Mouse (Mus musculus) kidney, embryonic 14.5 days (tissue): ENCODE results near the gene Gm20721. TPM values are rescaled to one million over a fixed set of nuclear protein-coding genes. Genes with fewer than 3 reads are reported as not detected.

Source experiments
- ATAC-seq: fragments of 200-750 bp; cut with Nextera tagmentation; 2 replicates; pipeline ENCODE4 v1.8.0; 2017; ENCODE audit warnings: moderate number of reproducible peaks, mild to moderate bottlenecking, moderate TSS enrichment, moderate library complexity; ENCODE audit not compliant: low FRiP score, low TSS enrichment
- H3K27ac ChIP-seq: fragments of 300-500 bp; sonication (generic); 2 replicates; pipeline ENCODE4 v1.5.1; 2014; ENCODE audit warnings: low read depth, mild to moderate bottlenecking, low read length, moderate library complexity, mixed read lengths
- H3K27me3 ChIP-seq: fragments of 300-500 bp; sonication (generic); 2 replicates; pipeline ENCODE4 v1.6.1; 2014; ENCODE audit warnings: mild to moderate bottlenecking, low read length; ENCODE audit not compliant: control insufficient read depth, insufficient read depth
- H3K36me3 ChIP-seq: fragments of 300-500 bp; sonication (generic); 2 replicates; pipeline ENCODE4 v1.6.1; 2014; ENCODE audit warnings: low read length, mixed read lengths; ENCODE audit not compliant: control insufficient read depth, insufficient read depth
- H3K4me1 ChIP-seq: fragments of 300-500 bp; sonication (generic); 2 replicates; pipeline ENCODE4 v1.6.1; 2014; ENCODE audit warnings: low read length, mixed read lengths; ENCODE audit not compliant: control insufficient read depth, insufficient read depth
- H3K4me2 ChIP-seq: fragments of 300-500 bp; sonication (generic); replicated peaks from 2 replicates; pipeline ENCODE4 v1.6.1; 2014; ENCODE audit warnings: low read depth, mild to moderate bottlenecking, low read length
- H3K4me3 ChIP-seq: fragments of 300-500 bp; sonication (generic); 2 replicates; pipeline ENCODE4 v1.5.1; 2014; ENCODE audit warnings: mild to moderate bottlenecking, low read length
- H3K9ac ChIP-seq: fragments of 300-500 bp; sonication (generic); 2 replicates; pipeline ENCODE4 v1.6.1; 2014; ENCODE audit warnings: low read depth, mild to moderate bottlenecking, low read length, moderate library complexity
- H3K9me3 ChIP-seq: fragments of 300-500 bp; sonication (generic); 2 replicates; pipeline ENCODE4 v1.6.1; 2016; ENCODE audit warnings: low read length; ENCODE audit not compliant: control insufficient read depth
- WGBS: fragments of 180-500 bp; shearing (Covaris S2); extraction: QIAGEN DNeasy Blood & Tissue Kit; methylation state at CpG from one replicate; pipeline ENCODE4 v1.1.7; 2014; 5-methylcytosine and 5-hydroxymethylcytosine counted together
- polyA plus RNA-seq: library from polyadenylated mRNA; unstranded; fragments of >200 nt; fragmentation: Nextera tagmentation; extraction: Ambion mirVana; gene quantifications from 2 replicates; pipeline ENCODE4 v1.2.1, GENCODE M21; 2014

Gene Gm20721
- polyA plus RNA-seq, 1 experiment from 2014 or later, result 10.1 TPM

- Histone ChIP-seq H3K4me1 (peaks cover 38% of the 10 kb centered on the region), H3K9me3 (no peaks in the 10 kb centered on the region), H3K4me3 (no peak overlapping the region), H3K36me3 (peaks cover 53% of the 10 kb centered on the region), H3K4me2 (no peak overlapping the region), H3K27me3 (no peaks in the 10 kb centered on the region), H3K27ac (peak overlapping the region; percentile 39; the same call in 1 of the 2 replicates), H3K9ac (no peak overlapping the region)
- ATAC-seq, result no peak
- WGBS, result 95% methylated on average over 16 of the region's 16 CpGs
Observed at GRCm38 (mm10) chr2:174344996-174345395, 1.5 kb downstream of the Gm20721 start.

- Histone ChIP-seq H3K4me2 (peak overlapping the region; percentile 9; the same call in 1 of the 2 replicates), H3K4me1 (peaks cover 44% of the 10 kb centered on the region), H3K9me3 (no peaks in the 10 kb centered on the region), H3K27me3 (no peaks in the 10 kb centered on the region), H3K36me3 (peaks cover 53% of the 10 kb centered on the region), H3K27ac (peak overlapping the region; percentile 73), H3K9ac (no peak overlapping the region), H3K4me3 (no peak overlapping the region)
- WGBS, result 7% methylated on average over 3 of the region's 3 CpGs
- peak; percentile 77 for ATAC-seq
Observed at GRCm38 (mm10) chr2:174344003-174344655, 2.4 kb downstream of the Gm20721 start.

GRCm38 (mm10) chr2:174343566-174343965 lies 2.9 kb downstream of the Gm20721 start:
- WGBS, result 0% methylated on average over 1 of the region's 1 CpGs
- H3K4me3 ChIP-seq, result no peak overlapping the region
- H3K27me3 ChIP-seq, result no peaks in the 10 kb centered on the region
- no peaks in the 10 kb centered on the region for H3K9me3 ChIP-seq
- ATAC-seq, result 0 out of 2 replicates have a peak, but pooled peaks have one; percentile 22
- peaks cover 53% of the 10 kb centered on the region for H3K36me3 ChIP-seq
- H3K9ac ChIP-seq, result no peak overlapping the region
- peak overlapping the region; percentile 9; the same call in 1 of the 2 replicates for H3K4me2 ChIP-seq
- peaks cover 47% of the 10 kb centered on the region for H3K4me1 ChIP-seq
- H3K27ac ChIP-seq, result peak overlapping the region; percentile 73

- Histone ChIP-seq H3K4me1 (peaks cover 50% of the 10 kb centered on the region), H3K4me3 (no peak overlapping the region), H3K9me3 (no peaks in the 10 kb centered on the region), H3K27ac (peak overlapping the region; percentile 73; the same call in 1 of the 2 replicates), H3K4me2 (no peak overlapping the region), H3K27me3 (no peaks in the 10 kb centered on the region), H3K9ac (no peak overlapping the region), H3K36me3 (peaks cover 53% of the 10 kb centered on the region)
- WGBS, result 40% methylated on average over 8 of the region's 8 CpGs
- no peak for ATAC-seq
Observed at GRCm38 (mm10) chr2:174342793-174343400, 3.6 kb downstream of the Gm20721 start.

GRCm38 (mm10) chr2:174340893-174341580 lies 5.5 kb downstream of the Gm20721 start:
- 76% methylated on average over 4 of the region's 4 CpGs for WGBS
- H3K4me3 ChIP-seq, result no peak overlapping the region
- H3K9me3 ChIP-seq, result no peaks in the 10 kb centered on the region
- H3K36me3 ChIP-seq, result peaks cover 47% of the 10 kb centered on the region
- no peak for ATAC-seq
- no peaks in the 10 kb centered on the region for H3K27me3 ChIP-seq
- H3K4me1 ChIP-seq, result peaks cover 59% of the 10 kb centered on the region
- no peak overlapping the region for H3K27ac ChIP-seq
- no peak overlapping the region for H3K9ac ChIP-seq
- H3K4me2 ChIP-seq, result no peak overlapping the region

- H3K36me3 ChIP-seq, result peaks cover 40% of the 10 kb centered on the region
- H3K27ac ChIP-seq, result peak overlapping the region; percentile 12; the same call in 1 of the 2 replicates
- H3K4me2 ChIP-seq, result no peak overlapping the region
- WGBS, result 82% methylated on average over 3 of the region's 3 CpGs
- no peak for ATAC-seq
- peaks cover 61% of the 10 kb centered on the region for H3K4me1 ChIP-seq
- no peaks in the 10 kb centered on the region for H3K9me3 ChIP-seq
- H3K27me3 ChIP-seq, result no peaks in the 10 kb centered on the region
- no peak overlapping the region for H3K4me3 ChIP-seq
- H3K9ac ChIP-seq, result no peak overlapping the region
Observed at GRCm38 (mm10) chr2:174340229-174340892, 6.2 kb downstream of the Gm20721 start.

- H3K36me3 ChIP-seq, result peaks cover 38% of the 10 kb centered on the region
- no peaks in the 10 kb centered on the region for H3K9me3 ChIP-seq
- H3K4me1 ChIP-seq, result peaks cover 64% of the 10 kb centered on the region
- no peak overlapping the region for H3K9ac ChIP-seq
- no peak overlapping the region for H3K4me3 ChIP-seq
- ATAC-seq, result 0 out of 2 replicates have a peak, but pooled peaks have one; percentile 17
- H3K4me2 ChIP-seq, result no peak overlapping the region
- H3K27ac ChIP-seq, result no peak overlapping the region
- H3K27me3 ChIP-seq, result no peaks in the 10 kb centered on the region
- WGBS, result 82% methylated on average over 1 of the region's 1 CpGs
Observed at GRCm38 (mm10) chr2:174339701-174340100, 6.8 kb downstream of the Gm20721 start.

- Histone ChIP-seq H3K4me1 (peaks cover 71% of the 10 kb centered on the region), H3K36me3 (peaks cover 29% of the 10 kb centered on the region), H3K27me3 (no peaks in the 10 kb centered on the region), H3K9me3 (no peaks in the 10 kb centered on the region), H3K27ac (no peak overlapping the region), H3K9ac (no peak overlapping the region), H3K4me2 (no peak overlapping the region), H3K4me3 (no peak overlapping the region)
- ATAC-seq, result no peak
- 88% methylated on average over 13 of the region's 13 CpGs for WGBS
Observed at GRCm38 (mm10) chr2:174337275-174337674, 9.2 kb downstream of the Gm20721 start.
